Mouse (Mus musculus) CD4-positive helper T cell, adult 2 months (primary cell): Measurements from ENCODE around the gene Kat2a.

Experiments used
- DNase-seq: peaks from one replicate; pipeline ENCODE4 v3.0.0-alpha.2; 2012; ENCODE audit warnings: low read depth, missing footprints, low spot score

The Kat2a gene

GRCm38 (mm10) chr11:100711783-100712615, at the start of gene Kat2a:
Kat2a (minus strand) TSS chr11:100712465.
- peak; percentile 70 for DNase-seq

GRCm38 (mm10) chr11:100761547-100762045, 49.3 kb upstream of the Kat2a start:
- peak; percentile 82 for DNase-seq

GRCm38 (mm10) chr11:100759611-100760233, 47.5 kb upstream of the Kat2a start, which contains the start of gene Kcnh4:
Kcnh4 (minus strand) TSS chr11:100759942.
- peak; percentile 90 for DNase-seq

DNA sequence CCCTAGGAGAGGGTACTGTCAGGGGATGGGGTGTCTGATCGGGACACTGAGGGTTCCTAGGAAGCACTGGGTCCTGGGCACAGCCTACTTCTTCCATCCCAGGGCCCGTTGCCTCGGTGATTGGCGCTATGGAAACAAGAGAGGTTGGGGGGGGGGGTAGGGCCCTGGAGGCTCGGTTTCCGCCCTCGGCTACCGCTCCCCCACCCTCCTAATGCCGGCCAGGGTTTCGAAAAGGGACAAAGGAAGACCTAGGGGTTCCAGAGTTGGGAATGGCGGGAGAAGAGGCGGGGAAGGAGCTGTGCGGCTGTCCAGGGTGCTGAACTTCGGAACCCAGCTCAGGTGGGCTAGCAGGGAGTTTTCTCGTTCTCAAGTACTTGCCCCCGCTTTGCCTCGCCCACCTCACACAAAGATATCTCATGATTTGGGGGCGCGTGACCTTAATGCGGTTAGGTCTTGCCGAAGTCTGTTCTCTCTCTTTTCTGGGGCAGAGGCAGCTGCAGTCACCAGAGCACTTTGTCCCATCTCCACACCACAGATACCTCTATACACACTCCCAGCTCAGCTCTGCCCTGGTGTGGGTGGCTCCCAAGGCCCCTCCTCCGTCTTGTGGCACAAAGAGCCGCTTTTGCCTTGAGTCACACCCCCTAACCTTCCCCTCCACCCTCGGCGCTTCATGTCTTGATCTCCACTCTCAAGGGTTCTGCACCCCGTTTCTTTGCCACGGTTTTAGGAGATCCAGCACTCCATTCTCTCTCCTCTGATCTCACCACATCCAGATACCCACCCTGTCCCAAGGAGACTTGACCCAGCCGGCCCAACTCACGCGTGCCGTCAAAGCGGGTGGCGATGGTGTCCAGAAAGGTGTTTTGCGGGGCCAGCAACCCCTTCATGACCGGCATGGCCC, 46.7 kb upstream of the Kat2a start:
- DNase-seq: peak; percentile 66

- no peak for DNase-seq
Measured at GRCm38 (mm10) chr11:100757566-100757965, 45.3 kb upstream of the Kat2a start.

DNA sequence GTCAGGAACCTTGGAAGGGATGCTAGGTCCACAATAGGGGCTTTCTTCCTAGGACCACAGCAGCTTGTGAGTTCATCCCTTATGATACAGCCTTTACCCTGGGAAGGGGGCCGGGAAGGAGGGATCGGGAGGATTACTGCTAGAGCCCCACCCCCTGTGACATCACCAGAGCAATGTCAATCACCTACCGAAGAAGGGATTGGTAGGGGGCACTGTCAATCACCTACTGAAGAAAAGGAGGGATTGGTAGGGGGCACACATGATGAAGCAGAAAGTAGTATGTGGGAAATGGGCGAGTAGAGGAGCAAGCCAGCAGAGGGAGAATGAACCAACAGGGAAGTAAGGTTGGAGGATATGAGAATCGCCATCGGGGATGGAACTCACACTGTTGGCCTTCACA, 44.2 kb upstream of the Kat2a start:
- no peak for DNase-seq

DNA sequence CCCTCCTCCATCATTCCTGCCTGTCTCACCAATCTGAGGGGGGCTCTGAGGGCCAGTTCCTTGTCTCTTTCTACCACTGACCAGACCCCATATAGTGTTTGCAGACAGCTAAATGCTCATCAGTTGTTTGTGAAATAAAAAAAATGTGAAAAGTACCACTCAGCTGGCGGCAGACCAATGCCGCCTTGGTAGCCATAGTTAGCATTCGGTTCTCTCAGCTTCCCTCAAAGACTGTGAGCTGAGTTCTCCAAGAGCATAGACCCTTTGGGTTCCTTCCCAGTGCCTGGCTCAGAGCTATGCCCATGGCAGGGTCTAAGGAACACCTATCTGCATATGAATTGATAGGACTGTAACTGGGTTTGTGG, 42.4 kb upstream of the Kat2a start:
- no peak for DNase-seq

- DNase-seq: no peak
Measured at GRCm38 (mm10) chr11:100754021-100754692, 41.9 kb upstream of the Kat2a start.

DNA sequence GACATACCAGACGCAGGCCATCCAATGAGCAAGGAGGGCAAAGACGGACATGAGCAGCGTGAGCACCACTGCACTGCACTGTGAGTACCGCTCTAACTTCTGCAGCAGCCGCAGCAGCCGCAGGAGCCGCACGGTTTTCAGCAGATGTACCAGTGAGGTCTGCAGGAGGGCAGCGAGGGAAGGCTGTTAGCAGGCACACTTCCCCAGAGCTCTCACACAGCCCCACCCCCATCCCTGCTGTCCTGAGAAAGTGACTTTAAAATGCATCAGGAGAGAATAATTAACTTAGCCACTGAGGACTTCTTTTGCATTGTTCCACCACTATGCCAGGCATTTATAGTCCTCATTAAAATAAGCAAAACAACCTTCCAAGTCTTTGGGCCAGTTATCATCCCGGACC, 40.0 kb upstream of the Kat2a start:
- no peak for DNase-seq

- no peak for DNase-seq
Measured at GRCm38 (mm10) chr11:100750127-100750526, 37.9 kb upstream of the Kat2a start.

- no peak for DNase-seq
Measured at GRCm38 (mm10) chr11:100749469-100749868, 37.2 kb upstream of the Kat2a start.

GRCm38 (mm10) chr11:100748620-100749019, 36.4 kb upstream of the Kat2a start:
- DNase-seq: no peak

DNA sequence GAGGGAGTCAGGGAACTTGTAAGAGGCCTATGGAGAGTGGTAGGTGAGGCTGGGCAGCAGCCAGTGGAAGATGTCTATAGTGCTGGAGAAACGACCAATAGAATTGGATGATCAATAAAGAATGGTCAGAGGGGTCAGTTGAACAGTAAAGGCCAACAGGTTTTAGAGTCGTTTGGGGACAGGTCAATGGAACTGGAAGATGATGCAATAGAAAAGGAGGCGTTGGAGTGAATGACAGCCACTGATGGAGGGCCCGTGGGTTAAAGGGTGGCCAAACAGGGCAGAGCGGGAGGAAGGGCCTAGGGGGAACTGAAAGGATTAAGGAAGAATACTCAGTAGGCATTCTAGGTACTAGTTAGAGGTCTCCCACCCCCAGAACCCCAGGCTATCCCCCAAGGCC, 34.8 kb upstream of the Kat2a start:
- DNase-seq: no peak

GRCm38 (mm10) chr11:100746546-100746945, 34.3 kb upstream of the Kat2a start:
- DNase-seq: no peak

DNA sequence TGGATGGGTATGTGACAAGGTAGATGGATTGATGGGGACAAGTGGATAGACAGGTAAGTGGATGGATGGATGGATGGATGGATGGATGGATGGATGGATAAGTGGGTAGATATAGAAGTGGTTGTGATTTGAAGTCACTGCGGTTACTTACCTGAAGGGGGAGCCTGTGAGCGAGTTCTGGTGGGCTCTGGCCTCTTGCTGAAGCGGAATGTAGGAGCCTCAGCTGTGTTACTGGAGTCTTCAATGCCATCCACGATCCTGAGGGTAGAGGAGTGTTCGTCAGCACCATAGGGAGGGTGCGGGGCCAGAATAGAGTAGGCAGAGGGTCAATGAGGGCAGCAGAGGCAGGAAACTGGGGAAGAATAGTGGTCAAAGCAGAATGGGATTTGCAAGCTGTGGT, 32.8 kb upstream of the Kat2a start:
- peak; percentile 61 for DNase-seq

DNA sequence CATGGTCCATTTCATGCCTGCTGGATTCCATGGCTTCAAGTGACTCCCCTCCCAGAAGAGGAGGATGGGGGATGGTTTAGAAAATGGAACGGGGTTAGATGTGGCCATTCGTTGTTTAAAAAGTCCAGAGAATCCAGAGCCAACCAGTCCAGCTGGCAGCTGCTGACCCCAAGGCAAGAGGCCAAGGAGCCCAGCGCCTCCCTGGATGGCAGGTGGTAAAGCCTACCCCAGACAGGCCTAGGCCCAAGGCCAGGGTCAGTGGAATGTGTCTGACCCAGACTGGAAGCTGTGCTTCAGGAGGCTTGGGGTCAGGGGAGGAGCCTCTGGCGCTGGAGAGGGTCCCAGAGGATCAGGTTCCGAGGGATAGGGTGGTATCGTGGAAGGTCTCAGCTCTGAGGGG, 29.1 kb upstream of the Kat2a start:
- no peak for DNase-seq

GRCm38 (mm10) chr11:100738749-100739148, 26.5 kb upstream of the Kat2a start:
- no peak for DNase-seq

DNA sequence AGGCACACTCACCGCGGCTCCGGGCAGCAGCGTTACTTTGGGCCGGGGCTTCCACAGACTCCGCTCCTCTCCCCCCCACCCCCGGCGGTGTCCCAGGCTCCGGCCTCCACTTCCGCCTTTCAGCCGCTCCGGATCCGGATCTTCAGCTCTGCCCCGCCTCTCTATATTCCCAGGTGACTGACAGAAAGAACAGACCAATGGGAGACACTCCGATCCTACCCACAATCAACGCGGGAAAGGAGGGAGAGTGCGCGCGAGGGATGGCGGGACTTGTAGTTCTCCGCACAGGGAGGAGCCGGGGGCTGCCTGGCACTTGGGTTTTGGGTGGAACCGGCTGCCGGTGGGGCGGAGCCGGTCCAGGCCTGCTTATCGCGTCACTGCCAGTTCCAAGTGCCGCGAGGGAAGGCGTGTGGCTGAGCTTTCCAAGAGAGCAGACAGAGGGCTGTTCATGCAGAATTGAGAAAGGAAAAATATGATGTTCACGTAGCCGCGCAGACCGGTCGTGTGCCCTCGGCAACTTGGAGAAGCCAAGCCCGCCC, 25.9 kb upstream of the Kat2a start, which contains the start of gene Rab5c:
TSS of gene Rab5c (minus strand) at position 150 of the 539 bp plus-strand sequence.
- DNase-seq: peak; percentile 99

DNA sequence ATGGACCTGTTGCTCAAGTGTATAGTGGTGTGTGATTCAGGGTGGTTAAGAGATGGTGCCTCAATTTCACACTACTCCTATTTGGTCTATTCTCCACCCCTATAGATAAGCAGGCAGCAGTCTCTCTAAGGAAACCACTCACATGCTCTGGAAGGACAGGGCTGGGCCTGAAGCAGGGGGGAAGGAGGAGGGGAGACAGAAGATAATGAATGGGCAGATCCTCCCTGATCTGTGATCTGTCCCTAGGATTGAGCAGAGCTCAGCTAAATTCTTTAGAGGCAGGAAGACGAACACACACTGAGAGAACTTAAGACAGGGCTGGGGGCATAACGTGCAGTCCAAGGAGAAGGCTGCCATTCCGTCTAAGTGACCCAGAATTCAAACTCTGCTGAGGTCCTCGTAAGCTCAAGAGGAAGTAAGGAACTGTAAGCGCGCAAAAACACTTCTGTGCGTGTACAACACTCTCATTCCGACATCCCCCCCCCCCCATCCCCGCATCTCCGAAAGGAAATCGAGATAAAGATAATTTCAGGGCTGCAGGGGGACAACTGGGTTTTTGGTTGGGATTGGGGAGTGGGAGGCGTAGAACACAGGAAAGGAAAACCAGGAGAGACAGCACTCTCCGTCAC, 25.0 kb upstream of the Kat2a start:
- DNase-seq: peak; percentile 45

- DNase-seq: no peak
Measured at GRCm38 (mm10) chr11:100736746-100737080, 24.4 kb upstream of the Kat2a start.
